Mouse (Mus musculus) embryonic stem cell, embryonic (primary cell): ENCODE data around the gene Desi1.
"Not testable (repeated sequence)": the region's sequence is repeated elsewhere in the genome, so short reads cannot be mapped to it uniquely, and the experiment has no call there.

Experiments
- CTCF ChIA-PET, 4 experiments: fragments of 300-600 bp in 2 of 4; fragments of 350-600 bp in 2 of 4; sonication (Branson Sonifier 250); formaldehyde crosslinking; loops; one replicate each; lab custom pipeline; 2022; ENCODE audit warnings: inconsistent platforms in 2 of 4; lab: Charles Lee
- POLR2A ChIA-PET, 4 experiments: fragments of 300-600 bp in 2 of 4; fragments of 350-600 bp in 2 of 4; sonication (Branson Sonifier 250); formaldehyde crosslinking; loops; one replicate each; lab custom pipeline; 2022; ENCODE audit warnings: antibody characterized with exemption in 4 of 4, inconsistent platforms in 1 of 4; lab: Charles Lee

Gene Desi1

GRCm38 (mm10) chr15:81993992-81994391, 39.7 kb downstream of the Desi1 start:
- ChIA-PET POLR2A (interaction anchor here in 3 of 4 experiments (0.7 to 7.1 kb wide), 17 partner anchors 8 to 183 kb away, joined by 3 to 48 read pairs (median 4); partner anchors contain the start of genes Pmm1 (in 2 of the 3) and Csdc2 (in 1 of the 3)), CTCF (interaction anchor here (0.5 to 1.6 kb wide), 8 partner anchors 10 to 84 kb away, joined by 3 to 6 read pairs (median 4); no protein-coding TSS in a partner anchor)

GRCm38 (mm10) chr15:81990549-81990948, 43.1 kb downstream of the Desi1 start:
- ChIA-PET POLR2A (interaction anchor here in 3 of 4 experiments (1.0 to 6.1 kb wide), 11 partner anchors 22 to 54 kb away, joined by 3 to 43 read pairs (median 5); partner anchors contain the start of genes Pmm1 (in 2 of the 3) and Csdc2 (in 1 of the 3)), CTCF (interaction anchor here in 3 of 4 experiments (0.9 to 4.0 kb wide), 9 partner anchors 30 to 159 kb away, joined by 4 to 15 read pairs (median 5); partner anchors contain the start of genes Pmm1 (in 3 of the 3) and Csdc2 (in 1 of the 3))

- ChIA-PET POLR2A (interaction anchor here in 3 of 4 experiments (0.6 to 6.1 kb wide), 17 partner anchors 9 to 118 kb away, joined by 3 to 43 read pairs (median 5); partner anchors contain the start of genes Pmm1 (in 2 of the 3), 1700029P11Rik (in 1 of the 3), Csdc2 (in 1 of the 3) and Phf5a (in 1 of the 3)), CTCF (interaction anchor here (0.6 to 4.0 kb wide), 14 partner anchors 24 to 158 kb away, joined by 3 to 15 read pairs (median 5); partner anchors contain the start of genes Pmm1 (in 4 of the 4) and Csdc2 (in 1 of the 4))
Measured at GRCm38 (mm10) chr15:81989371-81990062, 44.1 kb downstream of the Desi1 start.

- CTCF ChIA-PET: interaction anchor here (0.5 to 4.0 kb wide), 7 partner anchors 27 to 479 kb away, joined by 3 to 15 read pairs (median 5); partner anchors contain the start of gene Pmm1 (in 3 of the 4)
- POLR2A ChIA-PET: interaction anchor here in 2 of 4 experiments (0.5 to 2.0 kb wide), 8 partner anchors 9 to 31 kb away, joined by 3 to 11 read pairs (median 4); partner anchors contain the start of gene Pmm1 (in 1 of the 2)
Measured at GRCm38 (mm10) chr15:81987646-81988045, 46.0 kb downstream of the Desi1 start, which contains the start of gene Xrcc6. Gene Xrcc6 (plus strand): TSS chr15:81987835.

GRCm38 (mm10) chr15:81985267-81986161, 48.1 kb downstream of the Desi1 start:
- ChIA-PET CTCF (interaction anchor here in 3 of 4 experiments (0.6 to 1.3 kb wide), 11 partner anchors 11 to 1162 kb away, joined by 3 to 7 read pairs (median 3); partner anchors contain the start of gene Pmm1 (in 2 of the 3)), POLR2A (interaction anchor here (0.6 to 9.2 kb wide), 23 partner anchors 11 to 324 kb away, joined by 3 to 151 read pairs (median 6); partner anchors contain the start of genes Pmm1 (in 4 of the 4), Csdc2 (in 1 of the 4) and Polr3h (in 1 of the 4))

GRCm38 (mm10) chr15:81982173-81982572, 51.5 kb downstream of the Desi1 start:
- POLR2A ChIA-PET: interaction anchor here (0.6 to 9.2 kb wide), 16 partner anchors 11 to 235 kb away, joined by 3 to 151 read pairs (median 4); partner anchors contain the start of genes Pmm1 (in 3 of the 4) and Polr3h (in 1 of the 4)
- CTCF ChIA-PET: interaction anchor here in 1 of 4 experiments (0.9 kb wide), 1 partner anchor 22 kb away, joined by 3 read pairs; no protein-coding TSS in a partner anchor

- ChIA-PET POLR2A (interaction anchor here (0.6 to 9.2 kb wide), 29 partner anchors 9 to 1347 kb away, joined by 3 to 151 read pairs (median 5); partner anchors contain the start of genes Pmm1 (in 3 of the 4) and Srebf2 (in 2 of the 4)), CTCF (interaction anchor here in 2 of 4 experiments (0.6 to 2.1 kb wide), 3 partner anchors 20 to 135 kb away, joined by 3 to 5 read pairs (median 4); no protein-coding TSS in a partner anchor)
Measured at GRCm38 (mm10) chr15:81980321-81980720, 53.3 kb downstream of the Desi1 start, which contains the start of gene 1700029P11Rik. Gene 1700029P11Rik (plus strand): TSS chr15:81980540.

- POLR2A ChIA-PET: interaction anchor here in 3 of 4 experiments (1.0 to 7.3 kb wide), 9 partner anchors 9 to 41 kb away, joined by 3 to 58 read pairs (median 7); partner anchors contain the start of gene Pmm1 (in 3 of the 3)
- CTCF ChIA-PET: not testable (repeated sequence)
Measured at GRCm38 (mm10) chr15:81975156-81975555, 58.5 kb downstream of the Desi1 start.

- CTCF ChIA-PET: interaction anchor here in 2 of 4 experiments (1.9 to 3.3 kb wide), 4 partner anchors 10 to 14 kb away, joined by 6 to 21 read pairs (median 12); partner anchors contain the start of gene Pmm1 (in 2 of the 2)
- POLR2A ChIA-PET: interaction anchor here in 3 of 4 experiments (0.6 to 8.3 kb wide), 22 partner anchors 10 to 372 kb away, joined by 3 to 151 read pairs (median 4); partner anchors contain the start of genes Pmm1 (in 3 of the 3), 1700029P11Rik (in 2 of the 3), Cenpm (in 1 of the 3) and Polr3h (in 1 of the 3)
Measured at GRCm38 (mm10) chr15:81970498-81970897, 63.2 kb downstream of the Desi1 start.

GRCm38 (mm10) chr15:81969635-81970034, 64.0 kb downstream of the Desi1 start:
- ChIA-PET CTCF (interaction anchor here in 2 of 4 experiments (1.9 to 3.3 kb wide), 4 partner anchors 9 to 13 kb away, joined by 6 to 21 read pairs (median 12); partner anchors contain the start of gene Pmm1 (in 2 of the 2)), POLR2A (interaction anchor here (0.6 to 8.3 kb wide), 43 partner anchors 9 to 276 kb away, joined by 3 to 151 read pairs (median 4); partner anchors contain the start of genes Pmm1 (in 4 of the 4), 1700029P11Rik (in 3 of the 4), Polr3h (in 3 of the 4) and Cenpm (in 1 of the 4))

GRCm38 (mm10) chr15:81969173-81969572, 64.5 kb downstream of the Desi1 start:
- ChIA-PET CTCF (interaction anchor here in 3 of 4 experiments (1.2 to 3.3 kb wide), 6 partner anchors 9 to 12 kb away, joined by 4 to 21 read pairs (median 8); partner anchors contain the start of gene Pmm1 (in 3 of the 3)), POLR2A (interaction anchor here (0.6 to 8.3 kb wide), 46 partner anchors 9 to 1753 kb away, joined by 3 to 151 read pairs (median 4); partner anchors contain the start of genes Pmm1 (in 4 of the 4), 1700029P11Rik (in 3 of the 4), Polr3h (in 3 of the 4) and Cenpm (in 1 of the 4))

- POLR2A ChIA-PET: interaction anchor here (0.7 to 8.3 kb wide), 33 partner anchors 8 to 1753 kb away, joined by 3 to 151 read pairs (median 6); partner anchors contain the start of genes Pmm1 (in 4 of the 4), 1700029P11Rik (in 3 of the 4), Polr3h (in 2 of the 4) and Xrcc6 (in 1 of the 4)
- CTCF ChIA-PET: interaction anchor here in 3 of 4 experiments (0.6 to 3.3 kb wide), 7 partner anchors 8 to 435 kb away, joined by 4 to 21 read pairs (median 6); partner anchors contain the start of gene Pmm1 (in 3 of the 3)
Measured at GRCm38 (mm10) chr15:81968447-81968846, 65.2 kb downstream of the Desi1 start.

- POLR2A ChIA-PET: interaction anchor here (0.7 to 8.3 kb wide), 16 partner anchors 8 to 163 kb away, joined by 3 to 151 read pairs (median 14); partner anchors contain the start of genes 1700029P11Rik (in 3 of the 4), Pmm1 (in 2 of the 4) and Polr3h (in 1 of the 4)
- CTCF ChIA-PET: interaction anchor here in 3 of 4 experiments (0.6 to 3.3 kb wide), 7 partner anchors 7 to 434 kb away, joined by 4 to 21 read pairs (median 6); partner anchors contain the start of gene Pmm1 (in 3 of the 3)
Measured at GRCm38 (mm10) chr15:81967821-81968220, 65.8 kb downstream of the Desi1 start.

GRCm38 (mm10) chr15:81966062-81966829, 67.4 kb downstream of the Desi1 start:
- ChIA-PET POLR2A (interaction anchor here in 3 of 4 experiments (0.6 to 8.3 kb wide), 40 partner anchors 9 to 1891 kb away, joined by 3 to 151 read pairs (median 5); partner anchors contain the start of genes 1700029P11Rik (in 2 of the 3), Csdc2 (in 1 of the 3), Srebf2 (in 1 of the 3) and Xrcc6 (in 1 of the 3)), CTCF (interaction anchor here in 3 of 4 experiments (0.5 to 2.8 kb wide), 7 partner anchors 9 to 1313 kb away, joined by 3 to 18 read pairs (median 4); no protein-coding TSS in a partner anchor)
